Mouse (Mus musculus): Measurements from ENCODE around the gene Hes2.

GRCm38 (mm10) chr4:152162748-152163147 lies 4.1 kb downstream of the Hes2 start:
- no peak for TF ChIP-seq CTCF (IDR thresholded peaks at IDR 0.05; ENCODE audit: low read depth, low read length)
- no peak for TF ChIP-seq POLR2AphosphoS5 (IDR thresholded peaks at IDR 0.05; ENCODE audit: insufficient replicate concordance, low read depth, low read length)
- no peak for TF ChIP-seq TAL1 (conservative IDR thresholded peaks at IDR 0.05; ENCODE audit: low read depth, low read length)
- no peak for TF ChIP-seq GATA1 (IDR thresholded peaks at IDR 0.05; ENCODE audit: borderline replicate concordance, low read length)
- no peak for TF ChIP-seq GATA2 (IDR thresholded peaks at IDR 0.05; ENCODE audit: borderline replicate concordance, low read depth, low read length)

Data from G1E (cell line).